Mouse (Mus musculus): ENCODE results near the gene 6030468B19Rik.
"Not testable (repeated sequence)": the region's sequence is repeated elsewhere in the genome, so short reads cannot be mapped to it uniquely, and the experiment has no call there.

Gene 6030468B19Rik

DNA sequence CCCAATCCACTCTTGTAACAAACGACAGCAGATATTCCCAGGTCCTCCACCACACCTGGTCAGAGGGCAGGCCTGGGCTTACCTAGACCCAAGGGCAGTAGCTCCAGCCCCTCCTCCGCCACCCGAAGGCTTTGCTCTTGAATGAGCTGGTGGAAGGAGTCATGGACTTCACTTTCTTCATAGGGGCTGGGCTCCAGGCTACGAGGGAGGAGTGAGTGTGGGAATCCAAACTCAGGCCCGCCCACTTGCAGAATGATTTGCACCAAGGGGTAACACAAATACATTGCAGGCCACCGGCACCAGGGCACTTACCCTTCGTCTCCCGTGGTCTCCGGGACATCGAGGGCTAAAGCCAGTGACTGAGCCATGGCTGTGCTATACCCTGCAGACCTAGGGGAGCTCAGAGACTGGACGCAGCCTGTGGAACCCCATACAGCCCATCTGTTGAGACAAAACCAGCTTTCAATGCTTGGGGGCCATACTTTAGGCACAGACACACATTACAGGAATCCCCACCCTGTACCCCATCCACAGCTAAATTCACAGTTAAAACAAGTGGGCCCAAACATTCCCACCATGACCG is 18.5 kb upstream of the 6030468B19Rik start:
- DNase-seq (ENCODE audit: low read depth, low spot score), result no peak

DNA sequence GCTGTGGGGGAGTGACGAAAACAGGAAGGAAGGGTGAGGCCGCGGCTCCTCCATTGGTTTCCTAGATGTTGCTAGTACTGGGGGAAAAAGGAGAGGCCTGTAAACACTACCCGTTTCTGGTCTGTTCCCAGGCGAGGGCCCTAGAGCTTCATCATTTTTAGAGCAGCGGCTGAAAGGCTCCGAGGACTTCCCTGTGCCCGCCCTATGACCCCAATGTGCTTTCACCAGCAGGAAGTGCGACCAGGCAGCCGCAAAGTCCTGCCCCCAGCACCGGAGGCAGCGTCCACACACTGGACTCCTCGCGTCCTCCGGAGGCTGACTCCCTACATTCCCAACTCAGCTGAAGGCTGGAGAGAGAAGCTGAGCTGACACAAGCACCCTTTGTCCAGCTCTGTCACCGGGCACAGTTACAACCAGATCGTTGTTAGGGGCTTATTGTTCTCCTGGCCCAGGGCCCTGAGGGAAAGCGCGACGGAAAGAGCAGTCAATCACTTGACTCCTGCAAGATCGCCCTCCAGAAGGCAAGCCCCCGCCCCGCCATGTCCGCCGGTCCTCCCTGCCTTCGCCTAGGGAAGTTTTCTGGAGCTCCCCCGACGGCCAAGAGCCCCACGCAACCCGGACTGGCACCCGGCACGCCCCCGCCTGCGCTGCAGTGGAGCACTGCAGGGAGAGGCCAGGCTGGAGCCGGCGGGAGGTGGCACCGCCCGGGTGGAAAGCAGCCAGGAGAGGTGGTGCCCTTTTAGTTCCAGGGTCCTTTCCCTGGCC is 17.8 kb upstream of the 6030468B19Rik start:
- peak; percentile 56 for DNase-seq (ENCODE audit: low read depth, low spot score)

DNA sequence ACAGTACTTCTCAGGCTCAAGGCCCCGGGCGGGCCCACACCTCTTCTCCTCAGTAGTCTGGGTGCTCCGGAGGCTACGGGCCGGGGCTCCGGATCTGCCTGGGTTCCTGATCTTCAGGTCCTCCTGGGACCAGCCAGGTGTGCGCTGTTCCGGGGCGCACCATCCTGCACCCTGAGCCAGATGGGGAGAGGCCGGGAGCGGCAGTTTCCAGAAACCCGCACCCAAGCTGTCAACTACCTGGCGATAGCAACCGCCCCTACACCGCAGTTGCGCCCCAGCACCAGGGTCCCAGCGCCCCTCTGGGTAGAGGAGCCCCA is 17.3 kb upstream of the 6030468B19Rik start:
- no peak for DNase-seq (ENCODE audit: low read depth, low spot score)

DNA sequence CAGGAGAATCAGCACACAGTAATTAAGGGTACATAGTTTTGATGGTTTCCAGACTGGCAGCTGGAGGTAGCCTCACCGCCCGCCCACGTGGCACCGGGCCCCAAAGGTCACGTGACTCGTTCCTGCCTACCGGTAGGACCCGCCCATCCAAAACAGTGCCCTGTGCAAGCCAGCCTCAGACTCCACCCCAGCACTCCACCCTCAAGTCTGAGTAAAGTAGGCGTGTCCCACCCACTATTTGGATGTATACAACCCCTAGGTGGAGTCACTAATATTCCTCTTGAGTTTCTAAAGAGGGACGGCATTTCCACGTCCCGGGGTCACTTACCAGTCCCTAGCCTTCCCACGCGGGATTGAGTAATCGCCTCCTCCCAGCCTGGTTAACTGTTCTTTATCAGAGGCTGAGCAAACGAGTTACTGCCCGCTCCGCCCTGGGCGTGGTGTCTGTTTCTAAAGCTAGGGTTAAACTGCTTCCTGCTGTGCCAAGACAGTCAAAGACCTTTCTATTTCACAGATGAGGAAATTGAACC is 16.8 kb upstream of the 6030468B19Rik start:
- no peak for DNase-seq (ENCODE audit: low read depth, low spot score)

DNA sequence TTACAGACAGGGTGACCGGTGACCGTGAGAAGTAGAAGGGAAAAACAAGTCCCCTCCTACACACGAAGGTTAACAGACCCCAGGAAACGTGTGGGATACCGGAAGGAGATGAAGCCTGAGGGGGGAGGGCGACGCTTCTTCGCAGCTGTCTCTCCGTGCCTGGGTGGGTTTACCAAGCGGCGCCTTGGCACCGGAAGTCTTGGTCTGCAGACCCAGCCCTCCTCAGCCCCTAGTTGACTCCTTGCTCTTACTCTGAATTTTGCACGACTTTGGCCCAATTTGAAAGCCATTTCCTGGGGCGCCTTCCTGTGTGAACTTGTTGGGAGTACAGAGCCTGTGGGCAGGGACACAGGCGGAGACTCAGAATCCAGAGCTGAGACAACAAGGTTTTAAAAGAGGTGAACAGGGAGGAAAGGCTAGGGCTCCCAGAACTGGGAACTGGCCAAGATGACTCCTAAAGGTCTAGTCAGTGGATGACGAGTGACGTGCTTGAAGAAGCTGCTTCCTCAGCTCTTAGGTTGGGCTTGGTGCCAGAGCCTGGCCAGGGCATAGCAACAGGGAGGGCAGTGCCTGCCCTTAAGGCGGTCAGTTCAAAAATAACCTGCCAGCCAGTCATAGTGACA is 16.1 kb upstream of the 6030468B19Rik start:
- DNase-seq (ENCODE audit: low read depth, low spot score), result no peak

DNA sequence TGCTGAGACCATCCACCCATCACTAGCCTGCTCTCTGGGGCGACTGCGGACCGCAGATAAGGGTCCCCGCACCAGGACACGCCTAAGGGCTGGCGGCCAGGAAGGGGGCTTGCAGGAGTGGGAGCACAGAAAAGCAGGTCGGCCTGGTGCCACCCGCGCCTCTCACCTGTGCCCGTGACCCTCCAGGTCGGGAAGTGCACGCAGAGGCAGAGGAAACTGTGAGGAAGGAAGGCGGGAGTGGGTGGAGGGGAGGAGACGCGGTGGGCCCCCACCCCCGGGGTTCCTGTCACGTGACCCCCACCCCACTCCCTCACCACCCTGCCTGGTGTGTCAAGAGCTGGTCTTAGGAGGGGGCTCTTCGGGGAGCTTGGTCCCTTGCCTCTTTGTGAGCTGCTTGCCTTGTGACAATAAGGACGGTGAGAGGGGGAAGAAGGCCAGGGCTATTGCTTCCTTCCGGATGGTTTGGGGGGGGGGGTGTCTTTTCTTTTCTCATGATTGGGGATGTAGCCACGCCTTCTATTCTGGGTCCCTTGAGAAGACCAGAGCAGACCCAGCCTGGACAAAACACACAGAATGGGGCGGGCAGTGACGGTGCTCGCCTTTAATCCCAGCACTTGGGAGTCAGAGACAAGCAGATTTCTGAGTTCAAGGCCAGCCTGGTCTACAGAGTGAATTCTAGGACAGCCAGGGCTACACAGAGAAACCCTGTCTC is 15.3 kb upstream of the 6030468B19Rik start, which contains the start of the genes Tmc8 and Tmc6:
TSS of gene Tmc8 (plus strand) at position 84 of the 712 bp plus-strand sequence.
TSS of gene Tmc6 (minus strand) at position 206 of the 712 bp plus-strand sequence.
- no peak for DNase-seq (ENCODE audit: low read depth, low spot score)

DNA sequence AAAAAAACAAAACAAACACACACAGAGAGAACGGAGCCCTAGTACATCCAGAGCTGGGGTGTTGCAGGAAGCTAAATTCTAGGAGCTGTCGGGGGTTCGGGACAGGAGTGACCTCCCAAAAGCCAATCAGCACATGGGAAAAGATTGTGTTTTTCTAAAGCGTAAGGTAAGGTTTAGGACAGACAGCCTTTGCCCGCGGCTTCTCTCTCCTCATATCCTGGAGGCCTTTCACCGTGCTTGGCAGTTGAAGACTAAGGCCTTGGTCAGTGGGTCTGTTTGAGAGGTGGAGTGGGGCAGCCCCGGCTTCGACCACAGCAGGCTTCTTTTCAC is 14.8 kb upstream of the 6030468B19Rik start:
- no peak for DNase-seq (ENCODE audit: low read depth, low spot score)

DNA sequence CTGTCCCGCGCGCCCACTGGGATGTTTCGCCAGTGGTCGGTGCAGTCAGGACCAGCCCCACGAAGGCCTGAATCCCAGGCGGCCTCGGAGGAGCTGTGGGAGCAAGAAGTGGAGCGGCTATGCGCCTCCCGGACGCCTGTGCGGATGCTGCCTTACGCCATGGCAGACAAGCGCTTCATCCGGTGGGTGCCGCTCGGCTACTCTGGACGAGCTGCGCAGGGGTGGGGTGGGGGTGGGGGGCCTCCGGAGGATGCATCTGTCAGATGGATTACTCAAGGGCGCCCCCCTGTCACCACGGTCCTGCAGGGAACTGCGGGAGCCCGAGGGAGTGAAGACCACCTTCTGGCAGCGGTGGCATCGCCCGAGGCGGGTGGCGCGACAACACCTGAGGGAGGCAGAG is 14.4 kb upstream of the 6030468B19Rik start:
- DNase-seq (ENCODE audit: low read depth, low spot score), result no peak

DNA sequence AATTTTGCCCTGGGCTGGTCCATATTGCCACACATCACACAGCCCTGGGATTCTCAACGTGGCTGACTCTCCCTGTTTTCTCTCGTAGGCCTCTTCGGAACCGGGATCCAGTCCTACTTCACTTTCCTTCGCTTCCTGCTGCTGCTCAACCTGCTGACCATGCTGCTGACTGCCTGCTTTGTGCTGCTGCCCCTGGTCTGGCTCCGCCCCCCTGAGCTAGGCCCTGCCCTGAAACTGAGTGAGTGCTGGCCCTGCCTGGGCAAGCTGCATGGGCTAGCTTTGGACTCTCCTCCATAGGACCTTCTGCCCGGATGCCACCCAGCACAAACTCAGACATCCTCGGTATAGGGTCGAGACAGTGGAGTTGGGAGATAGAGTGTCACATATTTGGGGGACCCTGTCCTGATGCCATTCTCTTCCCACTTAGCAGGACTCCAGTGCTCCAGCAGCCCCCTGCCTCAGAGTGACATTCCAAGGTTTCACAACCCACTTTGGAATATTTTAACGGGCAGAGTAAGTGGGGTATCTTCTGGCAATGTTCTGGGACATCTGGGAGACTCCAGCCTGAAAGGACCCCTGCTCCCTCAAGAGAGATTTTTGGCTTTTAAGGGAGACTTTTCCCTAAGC is 13.7 kb upstream of the 6030468B19Rik start:
- no peak for DNase-seq (ENCODE audit: low read depth, low spot score)

DNA sequence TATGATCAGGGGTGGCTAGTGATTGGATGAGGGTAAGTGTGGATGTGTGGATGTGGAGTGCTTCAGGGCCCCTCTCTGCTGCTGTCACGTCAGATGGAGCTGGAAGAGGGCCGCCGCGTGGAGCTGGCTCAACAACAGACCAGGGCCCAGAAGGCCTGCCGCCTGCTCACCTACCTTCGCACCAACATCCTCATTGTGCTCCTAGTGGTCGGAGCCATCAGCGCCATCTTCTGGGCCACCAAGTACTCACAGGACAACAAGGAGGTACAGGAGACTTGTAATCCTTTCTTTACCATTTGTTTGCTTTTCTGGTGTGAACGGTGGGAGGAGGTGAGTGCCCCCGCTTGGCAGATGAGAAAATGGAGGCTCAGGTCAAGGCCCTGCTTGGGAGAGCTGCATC is 11.2 kb upstream of the 6030468B19Rik start:
- DNase-seq (ENCODE audit: low read depth, low spot score), result no peak

DNA sequence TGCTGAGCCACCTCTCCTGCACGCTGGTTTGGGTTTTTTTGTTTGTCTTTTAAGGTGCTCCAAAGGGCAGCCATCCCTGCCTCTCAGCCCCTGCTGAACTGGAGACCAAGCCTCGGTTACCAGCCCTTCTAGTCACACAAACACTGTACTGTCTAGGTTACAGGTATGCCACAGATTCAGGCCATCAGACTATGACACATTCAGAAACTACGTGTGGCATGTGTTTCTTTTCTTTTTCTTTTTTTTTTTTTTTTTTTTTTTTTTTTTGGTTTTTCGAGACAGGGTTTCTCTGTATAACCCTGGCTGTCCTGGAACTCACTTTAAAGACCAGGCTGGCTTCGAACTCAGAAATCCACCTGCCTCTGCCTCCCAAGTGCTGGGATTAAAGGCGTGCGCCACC is 9.0 kb upstream of the 6030468B19Rik start:
- DNase-seq (ENCODE audit: low read depth, low spot score), result not testable (repeated sequence)

DNA sequence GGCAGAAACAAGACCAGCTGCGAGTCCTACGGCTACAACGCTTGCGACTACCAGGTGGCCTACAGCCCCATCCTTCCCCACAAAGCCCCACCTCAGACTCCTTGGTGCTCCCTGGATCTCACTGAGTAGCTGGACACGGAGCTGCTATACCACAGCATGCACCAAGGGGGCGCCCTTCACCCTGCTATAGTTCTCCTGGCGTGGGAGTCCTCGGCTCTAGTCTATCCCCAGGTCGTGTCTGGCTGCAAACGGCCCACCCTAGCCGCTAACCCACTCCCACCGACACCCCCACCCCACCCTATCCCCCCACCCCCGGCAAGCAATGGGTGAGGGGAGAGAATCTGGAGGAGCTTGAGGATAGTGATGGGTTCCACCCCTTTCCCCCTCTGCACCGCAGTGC is 7.2 kb upstream of the 6030468B19Rik start:
- DNase-seq (ENCODE audit: low read depth, low spot score), result no peak

DNA sequence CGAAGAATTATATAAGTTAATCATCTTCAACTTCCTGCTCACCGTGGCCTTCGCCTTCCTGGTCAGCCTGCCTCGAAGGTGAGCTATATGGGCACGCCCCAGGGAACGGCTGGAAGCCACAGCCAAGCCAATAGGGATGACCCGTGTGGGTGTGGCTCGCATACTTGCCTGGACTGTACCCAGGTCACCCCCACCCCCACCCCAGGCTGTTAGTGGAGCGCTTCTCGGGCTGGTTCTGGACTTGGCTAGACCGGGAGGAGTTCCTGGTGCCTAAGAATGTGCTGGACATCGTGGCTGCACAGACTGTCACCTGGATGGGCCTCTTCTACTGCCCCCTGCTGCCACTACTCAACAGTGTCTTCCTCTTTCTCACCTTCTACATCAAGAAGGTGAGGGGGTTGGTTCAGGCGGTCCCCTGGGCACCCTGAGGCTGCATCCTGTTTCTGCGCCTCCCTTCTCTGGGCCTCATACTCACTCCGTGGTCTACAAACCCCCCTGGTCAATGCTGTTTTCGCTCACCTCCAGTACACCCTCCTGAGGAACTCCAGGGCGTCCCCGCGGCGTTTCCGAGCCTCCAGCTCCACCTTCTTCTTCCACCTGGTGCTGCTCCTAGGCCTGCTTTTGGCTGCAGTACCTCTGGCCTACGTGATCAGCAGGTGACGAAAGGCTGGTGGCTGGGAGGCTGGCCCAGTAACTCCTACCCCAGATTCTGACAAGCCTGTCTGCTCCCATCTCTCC is 6.6 kb upstream of the 6030468B19Rik start:
- no peak for DNase-seq (ENCODE audit: low read depth, low spot score)

DNA sequence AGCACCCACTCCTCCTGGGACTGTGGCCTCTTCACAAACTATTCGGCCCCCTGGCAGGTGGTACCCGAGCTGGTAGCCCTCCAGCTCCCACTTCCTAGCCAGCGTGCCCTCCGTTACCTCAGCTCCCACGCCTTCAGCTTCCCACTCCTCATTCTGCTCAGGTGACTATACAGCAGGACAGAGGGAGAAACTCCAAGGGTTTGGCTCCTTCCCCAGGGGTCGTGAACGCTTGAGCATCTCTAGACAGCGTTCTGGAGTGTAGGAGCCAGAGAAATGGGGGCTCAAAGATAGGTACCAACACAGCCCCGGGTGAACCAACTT is 6.1 kb upstream of the 6030468B19Rik start:
- DNase-seq (ENCODE audit: low read depth, low spot score), result no peak

DNA sequence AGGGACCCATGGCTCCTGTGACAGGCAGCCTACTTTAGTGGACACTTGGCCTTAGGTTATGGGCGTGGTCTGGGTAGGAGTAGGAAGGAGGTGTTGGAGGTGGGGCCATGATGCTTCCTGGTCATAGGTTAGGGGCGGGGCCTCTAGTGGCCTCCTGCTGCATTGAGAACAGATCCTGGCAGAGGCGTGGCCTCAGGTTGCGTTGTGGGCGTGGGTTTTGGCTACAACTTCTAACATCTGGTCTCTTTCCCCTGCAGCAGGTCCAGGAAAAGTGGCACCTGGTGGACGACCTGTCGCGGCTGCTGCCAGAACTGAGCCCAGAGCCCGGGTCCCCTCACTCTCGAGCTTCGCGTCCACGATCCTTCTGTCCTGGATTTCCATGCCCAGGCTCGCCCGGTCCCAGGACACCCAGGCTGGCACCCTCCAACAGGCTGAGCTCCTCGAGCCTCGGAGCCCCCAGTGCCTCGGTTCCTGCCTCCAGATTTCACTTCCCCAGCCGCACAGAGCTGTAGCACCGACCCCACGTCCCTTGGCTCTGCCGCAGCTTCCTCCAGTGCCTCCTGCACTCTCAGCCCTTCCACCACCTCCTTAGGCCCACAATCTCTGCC is 5.1 kb upstream of the 6030468B19Rik start:
- DNase-seq (ENCODE audit: low read depth, low spot score), result no peak

DNA sequence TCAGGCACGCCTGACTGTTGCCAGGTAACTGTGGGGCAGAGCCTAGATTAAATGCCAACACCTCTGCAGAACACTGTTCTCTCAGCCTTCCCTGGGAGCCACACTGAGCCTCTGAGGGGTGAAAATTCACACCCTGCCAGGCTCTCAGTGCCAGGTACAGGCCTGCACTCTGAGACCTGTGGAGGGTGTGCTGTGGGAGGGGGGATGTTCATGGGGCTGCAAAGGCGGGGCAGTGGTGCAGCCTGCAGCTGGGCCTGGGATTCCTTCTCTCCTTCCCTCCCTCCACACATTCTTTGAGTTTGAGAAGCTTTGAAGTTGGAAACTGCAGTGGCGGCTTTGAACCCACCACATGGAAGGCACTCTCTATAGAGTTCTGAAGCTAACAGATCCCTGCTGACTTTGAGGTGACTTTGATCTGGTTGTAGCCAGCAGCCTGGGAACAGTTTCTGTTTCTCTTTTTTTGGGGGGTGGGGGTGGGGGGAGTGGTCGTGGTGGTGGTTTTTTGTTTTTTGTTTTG is 3.4 kb upstream of the 6030468B19Rik start:
- no peak for DNase-seq (ENCODE audit: low read depth, low spot score)

DNA sequence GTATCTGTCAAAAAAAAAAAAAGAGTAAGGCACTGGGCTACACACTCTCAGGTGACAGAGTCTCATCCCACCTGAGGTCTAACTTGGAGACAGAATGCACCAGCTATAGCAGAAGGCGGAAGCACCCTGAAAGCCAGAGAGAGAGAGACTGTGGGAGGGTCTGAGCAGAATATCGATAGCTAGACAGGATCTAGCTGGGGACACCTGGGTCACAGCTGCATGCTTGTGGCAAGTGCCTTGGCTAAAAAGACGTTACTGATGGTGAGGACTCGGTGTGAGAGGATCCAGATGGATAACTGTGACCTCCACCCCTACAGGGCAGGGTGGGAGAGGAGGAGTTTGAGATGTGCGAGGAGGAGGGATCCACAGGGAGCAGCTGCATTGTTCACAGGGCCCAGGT is 506 bp upstream of the 6030468B19Rik start:
- DNase-seq (ENCODE audit: low read depth, low spot score), result no peak

DNA sequence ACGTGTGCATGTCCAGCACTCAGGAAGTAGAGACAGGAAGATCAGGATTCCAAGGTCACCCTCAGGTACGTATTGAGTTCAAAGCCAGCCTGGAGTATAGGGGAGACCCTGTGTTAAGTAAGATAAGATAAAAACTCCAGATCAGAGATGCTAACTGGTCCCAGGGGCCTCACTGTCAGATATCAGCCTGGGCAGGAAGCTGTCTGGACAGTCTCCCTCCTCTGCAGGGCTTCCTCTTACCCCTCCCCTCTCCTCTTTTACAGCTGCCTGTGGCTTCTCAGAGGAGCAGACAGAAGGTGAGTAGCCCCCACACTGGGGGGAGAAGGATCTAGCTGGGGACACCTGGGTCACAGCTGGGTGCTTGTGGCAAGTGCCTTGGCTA is 691 bp downstream of the 6030468B19Rik start:
- no peak for DNase-seq (ENCODE audit: low read depth, low spot score)

DNA sequence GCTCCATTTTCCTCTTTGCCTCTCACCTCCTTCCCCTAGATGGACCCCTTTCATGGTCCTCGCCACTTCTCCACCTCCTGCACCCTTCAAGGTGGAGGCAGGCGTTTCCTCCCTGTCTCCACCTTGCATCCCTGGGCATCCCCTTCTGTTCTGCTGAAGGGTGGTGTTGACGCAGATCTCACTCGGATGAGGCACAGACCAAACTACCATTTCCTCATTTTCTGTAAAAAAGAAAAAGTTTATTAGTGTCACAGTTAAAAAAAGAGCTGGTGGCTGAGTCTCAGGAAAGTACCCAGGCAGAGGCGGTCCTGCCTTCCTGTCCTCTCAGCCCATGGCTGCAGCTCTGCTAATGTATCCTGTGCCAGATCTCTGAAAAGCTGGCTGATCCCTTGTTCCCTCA is 1.7 kb downstream of the 6030468B19Rik start:
- no peak for DNase-seq (ENCODE audit: low read depth, low spot score)

DNA sequence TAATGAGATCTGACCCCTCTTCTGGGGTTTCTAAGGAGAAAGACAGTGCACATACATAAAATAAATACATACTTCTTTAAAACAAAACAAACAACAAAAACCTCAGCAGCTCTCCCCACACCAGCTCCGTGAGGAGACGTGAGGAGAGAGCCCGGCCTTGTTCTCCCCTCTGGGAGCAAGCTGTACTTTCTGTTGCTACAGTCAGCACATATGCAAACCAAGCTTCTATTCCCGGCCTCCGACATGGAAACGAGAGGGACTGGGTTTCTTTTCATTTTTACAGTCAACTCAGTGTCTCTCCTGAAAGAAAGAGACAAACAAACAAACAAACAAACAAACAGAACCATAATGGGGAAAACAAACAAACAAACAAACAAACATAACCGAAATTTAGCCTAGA is 2.6 kb downstream of the 6030468B19Rik start:
- DNase-seq (ENCODE audit: low read depth, low spot score), result no peak

DNA sequence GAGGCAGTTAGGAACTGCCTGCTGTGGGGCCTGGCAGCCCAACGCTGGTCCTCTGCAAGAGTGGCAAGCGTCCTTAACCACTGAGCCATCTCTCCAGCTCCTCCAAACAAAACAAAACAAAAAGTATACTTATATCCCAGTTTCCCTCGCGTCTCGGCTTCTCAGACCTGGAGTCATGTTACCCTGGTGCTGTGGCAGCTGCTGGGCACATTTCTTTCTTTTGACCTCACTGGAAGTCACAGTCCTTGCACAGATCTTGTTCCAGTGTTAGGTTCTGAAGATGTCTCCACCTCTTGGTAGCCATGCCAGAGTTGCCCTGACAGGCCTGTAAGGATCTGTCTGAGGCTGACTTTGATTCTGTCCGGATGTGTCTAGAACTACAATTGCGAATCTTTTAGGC is 4.2 kb downstream of the 6030468B19Rik start:
- DNase-seq (ENCODE audit: low read depth, low spot score), result no peak
